Mouse (Mus musculus) v-Abl transformed pro-B cells (cell line): ENCODE measurements around the gene Emc10.

Experiments
- in situ Hi-C, 2 experiments: fragments of 400-800 bp; cut with MboI; formaldehyde crosslinking; loops; one replicate each; pipeline ENCODE4 v1.15.1; 2025; ENCODE audit not compliant: unreplicated experiment in 2 of 2

Gene Emc10

DNA sequence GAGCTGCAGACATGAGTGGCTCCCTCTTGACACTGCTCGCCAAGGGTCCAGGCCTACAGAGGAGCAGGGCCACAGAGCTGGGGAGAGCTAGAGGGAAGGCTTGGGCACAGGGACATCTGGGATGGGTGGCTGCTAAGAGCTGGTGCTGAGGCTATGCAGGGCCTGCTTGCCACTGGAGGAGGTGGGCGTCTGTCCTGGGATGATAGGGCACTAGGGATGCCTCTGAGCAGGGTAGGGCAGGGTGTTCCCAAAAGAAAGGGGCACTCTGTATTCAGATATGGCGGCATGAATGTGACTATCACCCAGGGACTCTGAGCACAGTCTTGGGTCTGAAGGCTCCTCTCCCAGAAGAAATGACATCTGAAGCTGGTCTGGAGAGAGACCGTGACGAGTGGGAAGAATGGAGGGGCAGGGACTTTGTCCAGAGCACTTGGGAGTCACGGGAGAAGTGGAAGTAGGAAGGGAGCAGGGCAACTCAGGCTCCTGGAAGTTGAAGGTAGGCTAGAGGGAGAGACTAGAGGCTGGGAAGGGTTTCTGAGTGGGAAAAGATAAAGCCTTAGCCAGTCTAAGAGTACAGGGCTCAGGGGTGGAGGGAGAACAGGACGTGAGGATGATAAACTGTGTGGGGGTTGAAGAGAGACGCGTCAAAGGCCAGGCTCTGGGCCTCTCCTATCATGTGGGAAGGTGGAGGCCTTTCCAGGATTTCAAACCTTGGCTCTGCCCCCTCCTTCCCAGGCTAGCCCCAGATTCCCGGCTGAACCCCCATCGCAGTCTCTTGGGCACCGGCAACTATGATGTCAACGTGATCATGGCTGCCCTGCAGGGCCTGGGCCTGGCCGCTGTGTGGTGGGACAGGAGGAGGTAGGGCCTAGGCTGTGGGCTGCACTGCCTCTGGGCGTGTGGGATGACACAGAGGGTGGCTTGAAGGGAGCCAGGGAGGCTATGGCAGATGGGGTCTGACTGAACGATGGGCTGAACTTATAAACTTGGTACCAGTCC, 26.4 kb downstream of the Emc10 start:
- in situ Hi-C loops = loop anchor here (5.0 to 25.0 kb wide), 4 partner anchors 85 to 783 kb away; partner anchors contain the start of genes 1700008O03Rik (in 1 of the 2), Gm15517 (in 1 of the 2), Klk14 (in 1 of the 2) and Syt3 (in 1 of the 2)

DNA sequence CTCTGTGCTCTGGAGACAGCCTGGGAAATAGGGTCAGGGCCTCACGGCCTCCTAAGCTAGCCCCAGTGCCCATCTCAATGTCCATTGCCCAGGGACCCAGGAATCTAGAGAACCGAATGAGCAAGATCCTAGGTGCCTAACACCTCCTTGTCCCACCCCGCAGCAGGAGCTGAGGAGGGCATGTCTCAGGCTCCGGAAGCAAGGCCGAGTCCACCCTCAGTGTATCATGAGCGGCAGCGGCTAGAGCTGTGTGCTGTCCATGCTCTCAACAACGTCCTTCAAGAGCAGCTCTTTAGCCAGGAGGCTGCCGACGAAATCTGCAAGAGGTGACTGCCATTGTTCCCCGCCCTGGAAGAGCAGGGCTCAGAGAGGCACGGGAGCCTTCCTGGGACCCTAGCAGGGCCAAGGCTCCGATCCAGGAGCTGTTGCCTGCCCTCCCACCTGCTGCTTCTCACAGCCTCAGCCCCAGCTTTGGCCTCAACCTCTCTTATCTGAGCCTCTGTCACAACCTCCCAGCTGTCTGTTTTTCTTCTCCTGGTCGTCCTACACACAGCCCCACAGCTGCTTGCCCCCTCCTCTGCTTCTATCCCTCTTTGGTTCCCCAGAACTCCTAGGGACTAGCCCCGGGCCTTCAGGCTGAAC, 27.6 kb downstream of the Emc10 start:
- in situ Hi-C loops = loop anchor here (10.0 to 25.0 kb wide), 3 partner anchors 84 to 781 kb away; partner anchors contain the start of genes 1700008O03Rik (in 1 of the 2), Klk14 (in 1 of the 2) and Syt3 (in 1 of the 2)

GRCm38 (mm10) chr7:44467811-44468411, 28.4 kb downstream of the Emc10 start, which contains the start of gene Josd2:
Gene Josd2 (plus strand): TSS chr7:44467980.
- in situ Hi-C loops = loop anchor here (10.0 to 25.0 kb wide), 3 partner anchors 83 to 781 kb away; partner anchors contain the start of genes 1700008O03Rik (in 1 of the 2), Klk14 (in 1 of the 2) and Syt3 (in 1 of the 2)

GRCm38 (mm10) chr7:44466888-44467311, 29.4 kb downstream of the Emc10 start:
- in situ Hi-C loops = loop anchor here (10.0 to 25.0 kb wide), 3 partner anchors 82 to 780 kb away; partner anchors contain the start of genes 1700008O03Rik (in 1 of the 2), Klk14 (in 1 of the 2) and Syt3 (in 1 of the 2)

GRCm38 (mm10) chr7:44466006-44466887, 30.1 kb downstream of the Emc10 start:
- in situ Hi-C loops = loop anchor here (10.0 to 25.0 kb wide), 3 partner anchors 81 to 779 kb away; partner anchors contain the start of genes 1700008O03Rik (in 1 of the 2), Klk14 (in 1 of the 2) and Syt3 (in 1 of the 2)

DNA sequence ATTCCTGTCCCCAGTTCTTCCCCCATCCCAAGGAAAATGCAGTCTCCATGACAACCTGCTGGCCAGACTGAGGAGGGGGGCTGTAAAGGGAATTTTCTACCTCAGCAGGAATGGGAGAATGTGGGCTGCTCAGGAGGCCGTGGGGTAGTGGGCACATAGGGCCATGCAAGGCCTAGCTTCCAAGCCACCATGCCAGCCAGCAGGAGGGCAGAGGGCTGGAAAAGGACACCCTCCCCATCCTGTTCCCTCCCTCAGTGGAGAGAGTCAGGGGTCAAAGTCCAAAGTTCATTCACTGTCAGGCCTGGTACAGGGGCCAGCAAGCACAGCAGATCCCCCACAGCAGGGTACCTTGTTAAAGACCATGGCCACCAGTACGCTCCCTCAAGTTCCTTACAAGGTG, 31.2 kb downstream of the Emc10 start, which contains the start of gene Aspdh:
Gene Aspdh (plus strand): TSS at position 281 of the 400 bp plus-strand sequence.
- in situ Hi-C loops = loop anchor here (10.0 to 25.0 kb wide), 3 partner anchors 80 to 778 kb away; partner anchors contain the start of genes 1700008O03Rik (in 1 of the 2), Klk14 (in 1 of the 2) and Syt3 (in 1 of the 2)

- in situ Hi-C loops = loop anchor here (10.0 to 25.0 kb wide), 3 partner anchors 80 to 777 kb away; partner anchors contain the start of genes 1700008O03Rik (in 1 of the 2), Klk14 (in 1 of the 2) and Syt3 (in 1 of the 2)
Observed at GRCm38 (mm10) chr7:44464511-44464910, 31.8 kb downstream of the Emc10 start.

GRCm38 (mm10) chr7:44463556-44464225, 32.6 kb downstream of the Emc10 start:
- in situ Hi-C loops = loop anchor here (10.0 to 25.0 kb wide), 3 partner anchors 79 to 776 kb away; partner anchors contain the start of genes 1700008O03Rik (in 1 of the 2), Klk14 (in 1 of the 2) and Syt3 (in 1 of the 2)

GRCm38 (mm10) chr7:44463056-44463425, 33.3 kb downstream of the Emc10 start:
- in situ Hi-C loops = loop anchor here (10.0 to 25.0 kb wide), 3 partner anchors 78 to 776 kb away; partner anchors contain the start of genes 1700008O03Rik (in 1 of the 2), Klk14 (in 1 of the 2) and Syt3 (in 1 of the 2)

GRCm38 (mm10) chr7:44462218-44463055, 33.9 kb downstream of the Emc10 start:
- in situ Hi-C loops = loop anchor here (10.0 to 25.0 kb wide), 3 partner anchors 78 to 775 kb away; partner anchors contain the start of genes 1700008O03Rik (in 1 of the 2), Klk14 (in 1 of the 2) and Syt3 (in 1 of the 2)

DNA sequence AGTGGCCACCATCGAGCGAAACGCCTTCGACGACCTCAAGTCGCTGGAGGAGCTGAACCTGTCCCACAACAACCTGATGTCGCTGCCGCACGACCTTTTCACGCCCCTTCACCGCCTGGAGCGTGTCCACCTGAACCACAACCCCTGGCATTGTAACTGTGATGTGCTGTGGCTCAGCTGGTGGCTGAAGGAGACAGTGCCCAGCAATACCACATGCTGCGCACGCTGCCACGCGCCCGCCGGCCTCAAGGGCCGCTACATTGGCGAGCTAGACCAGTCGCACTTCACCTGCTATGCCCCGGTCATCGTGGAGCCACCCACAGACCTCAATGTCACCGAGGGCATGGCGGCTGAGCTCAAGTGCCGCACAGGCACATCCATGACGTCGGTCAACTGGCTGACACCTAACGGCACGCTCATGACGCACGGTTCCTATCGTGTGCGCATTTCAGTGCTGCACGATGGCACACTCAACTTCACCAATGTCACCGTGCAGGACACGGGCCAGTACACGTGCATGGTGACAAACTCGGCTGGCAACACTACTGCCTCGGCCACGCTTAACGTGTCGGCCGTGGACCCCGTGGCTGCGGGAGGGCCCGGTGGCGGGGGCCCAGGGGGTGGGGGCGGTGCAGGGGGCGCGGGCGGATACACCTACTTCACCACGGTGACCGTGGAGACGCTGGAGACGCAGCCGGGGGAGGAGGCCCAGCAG, 34.7 kb downstream of the Emc10 start:
- in situ Hi-C loops = loop anchor here (10.0 to 25.0 kb wide), 3 partner anchors 77 to 774 kb away; partner anchors contain the start of genes 1700008O03Rik (in 1 of the 2), Klk14 (in 1 of the 2) and Syt3 (in 1 of the 2)

DNA sequence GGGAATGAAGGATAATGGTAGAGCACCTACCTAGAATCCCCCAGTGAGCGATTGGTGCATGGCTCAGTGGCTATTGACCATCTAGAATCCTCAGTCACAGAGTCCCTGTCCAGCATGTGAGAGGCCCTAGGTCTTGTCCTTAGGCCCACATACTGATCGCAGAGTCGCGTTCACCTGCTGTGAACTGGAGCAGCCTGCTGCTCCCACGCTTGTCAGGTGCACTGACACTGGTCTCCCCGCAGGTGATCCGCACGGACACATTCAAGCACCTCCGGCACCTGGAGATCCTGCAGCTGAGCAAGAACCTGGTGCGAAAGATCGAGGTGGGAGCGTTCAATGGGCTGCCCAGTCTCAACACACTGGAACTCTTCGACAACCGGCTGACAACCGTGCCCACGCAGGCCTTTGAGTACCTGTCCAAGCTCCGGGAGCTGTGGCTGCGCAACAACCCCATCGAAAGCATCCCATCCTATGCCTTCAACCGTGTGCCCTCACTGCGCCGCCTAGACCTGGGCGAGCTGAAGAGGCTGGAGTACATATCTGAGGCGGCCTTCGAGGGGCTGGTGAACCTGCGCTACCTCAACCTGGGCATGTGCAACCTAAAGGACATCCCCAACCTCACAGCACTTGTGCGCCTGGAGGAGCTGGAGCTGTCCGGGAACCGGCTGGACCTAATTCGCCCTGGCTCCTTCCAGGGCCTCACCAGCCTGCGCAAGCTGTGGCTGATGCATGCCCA, 35.4 kb downstream of the Emc10 start:
- in situ Hi-C loops = loop anchor here (10.0 to 25.0 kb wide), 3 partner anchors 76 to 774 kb away; partner anchors contain the start of genes 1700008O03Rik (in 1 of the 2), Klk14 (in 1 of the 2) and Syt3 (in 1 of the 2)

DNA sequence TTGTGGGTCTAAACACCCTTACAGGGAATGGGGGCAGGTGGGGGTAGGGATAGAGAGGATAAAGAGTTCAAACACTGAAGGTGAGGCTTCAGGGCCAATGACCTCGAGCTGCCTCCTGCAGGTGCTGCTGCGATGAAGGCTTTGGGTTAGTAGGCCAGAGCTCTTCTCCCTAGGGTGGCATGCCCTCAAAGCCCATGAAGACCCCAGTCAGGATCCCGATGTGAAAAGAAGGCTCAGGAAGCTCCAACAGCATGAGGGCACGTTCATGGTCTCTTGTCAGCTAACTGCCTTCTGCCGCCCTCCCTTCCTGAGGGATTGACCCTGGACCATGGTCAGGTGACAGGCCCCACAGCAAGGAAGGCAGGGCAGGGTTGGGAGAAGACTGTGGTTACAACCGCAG, 36.3 kb downstream of the Emc10 start:
- in situ Hi-C loops = loop anchor here (10.0 to 25.0 kb wide), 3 partner anchors 75 to 773 kb away; partner anchors contain the start of genes 1700008O03Rik (in 1 of the 2), Klk14 (in 1 of the 2) and Syt3 (in 1 of the 2)

DNA sequence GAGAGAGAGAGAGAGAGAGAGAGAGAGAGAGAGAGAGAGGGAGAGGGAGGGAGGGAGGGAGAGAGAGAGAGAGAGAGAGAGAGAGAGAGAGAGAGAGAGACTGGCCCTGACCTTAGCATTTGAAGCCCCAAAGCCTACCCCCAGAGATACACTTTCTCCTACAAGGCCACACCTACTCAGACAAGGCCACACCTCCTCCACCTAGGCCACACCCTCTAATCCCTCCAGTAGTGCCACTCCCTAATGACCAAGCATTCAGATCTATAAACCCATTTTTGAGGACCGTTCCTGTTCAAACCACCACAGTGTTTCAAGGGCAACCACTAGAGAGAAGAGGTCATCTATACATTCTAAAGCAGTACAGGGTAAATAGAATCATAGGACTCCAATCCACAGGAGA, 40.0 kb downstream of the Emc10 start:
- in situ Hi-C loops = loop anchor here in 1 of 2 experiments (25.0 kb wide), 1 partner anchor 769 kb away; the partner anchor contains the start of gene Klk14

GRCm38 (mm10) chr7:44453256-44453655, 43.1 kb downstream of the Emc10 start:
- in situ Hi-C loops = loop anchor here in 1 of 2 experiments (25.0 kb wide), 1 partner anchor 766 kb away; the partner anchor contains the start of gene Klk14
